Mouse (Mus musculus) limb, embryonic 14.5 days (tissue): ENCODE data around the gene Tex35. TPM values are rescaled to one million over a fixed set of nuclear protein-coding genes. Genes with fewer than 3 reads are reported as not detected.
A peak's percentile ranks its signal among the peaks of the same experiment; 100 is the strongest.

Experiments
- ATAC-seq: fragments of 200-750 bp; cut with Nextera tagmentation; 2 replicates; pipeline ENCODE4 v1.8.0; 2017; ENCODE audit warnings: low read depth, moderate number of reproducible peaks, moderate TSS enrichment; ENCODE audit not compliant: low FRiP score
- DNase-seq: peaks from one replicate; pipeline ENCODE4 v3.0.0-alpha.2; 2015; ENCODE audit warnings: low spot score
- H3K27ac ChIP-seq: fragments of 300-500 bp; sonication (generic); replicated peaks from 2 replicates; pipeline ENCODE4 v1.5.1; 2014; ENCODE audit warnings: low read depth, mild to moderate bottlenecking, low read length, moderate library complexity, mixed read lengths
- H3K27me3 ChIP-seq: fragments of 300-500 bp; sonication (generic); 2 replicates; pipeline ENCODE4 v1.6.1; 2014; ENCODE audit warnings: low read length, mixed read lengths; ENCODE audit not compliant: control insufficient read depth, insufficient read depth
- H3K36me3 ChIP-seq: fragments of 300-500 bp; sonication (generic); 2 replicates; pipeline ENCODE4 v1.6.1; 2014; ENCODE audit warnings: mild to moderate bottlenecking, low read length, moderate library complexity, mixed read lengths; ENCODE audit not compliant: control insufficient read depth, insufficient read depth
- H3K4me1 ChIP-seq: fragments of 300-500 bp; sonication (generic); 2 replicates; pipeline ENCODE4 v1.6.1; 2014; ENCODE audit warnings: antibody characterized with exemption, low read length, mixed read lengths; ENCODE audit not compliant: control insufficient read depth, insufficient read depth
- H3K4me2 ChIP-seq: fragments of 300-500 bp; sonication (generic); replicated peaks from 2 replicates; pipeline ENCODE4 v1.6.1; 2014; ENCODE audit warnings: low read depth, mild to moderate bottlenecking, low read length, moderate library complexity; ENCODE audit not compliant: severe bottlenecking
- H3K4me3 ChIP-seq: fragments of 300-500 bp; sonication (generic); replicated peaks from 2 replicates; pipeline ENCODE4 v1.5.1; 2014; ENCODE audit warnings: low read length
- H3K9ac ChIP-seq: fragments of 300-500 bp; sonication (generic); 2 replicates; pipeline ENCODE4 v1.6.1; 2014; ENCODE audit warnings: mild to moderate bottlenecking, low read depth, low read length, moderate library complexity; ENCODE audit not compliant: severe bottlenecking
- H3K9me3 ChIP-seq: fragments of 300-500 bp; sonication (generic); 2 replicates; pipeline ENCODE4 v1.6.1; 2016; ENCODE audit warnings: low read length; ENCODE audit not compliant: control insufficient read depth
- POLR2A ChIP-seq: fragments of 200-500 bp; IDR thresholded peaks from 2 replicates; pipeline ENCODE4 v1.8.0; 2012; ENCODE audit warnings: inconsistent platforms, mild to moderate bottlenecking, moderate library complexity, borderline replicate concordance; ENCODE audit not compliant: insufficient read depth, insufficient read length; ENCODE audit errors: extremely low read depth
- WGBS: fragments of 180-500 bp; shearing (Covaris S2); extraction: QIAGEN DNeasy Blood & Tissue Kit; methylation state at CpG from one replicate; pipeline ENCODE4 v1.1.7; 2014; 5-methylcytosine and 5-hydroxymethylcytosine counted together
- polyA plus RNA-seq, 2 experiments: library from polyadenylated mRNA; depleted of rRNA in 1 of 2; stranded (reverse) in 1 of 2; unstranded in 1 of 2; fragments of >200 nt; fragmentation: Nextera tagmentation in 1 of 2; extraction: Ambion mirVana in 1 of 2; gene quantifications; 2 replicates each; pipeline versions ENCODE4 v1.2.1 to v1.2.3; 2012 to 2014

Gene Tex35
- polyA plus RNA-seq, 2 experiments, result not detected

- Histone ChIP-seq H3K27ac (no peak overlapping the region), H3K4me1 (0 out of 2 replicates have a peak, but pooled peaks cover 3% of the 10 kb centered on the region), H3K4me3 (no peak overlapping the region), H3K36me3 (no peaks in the 10 kb centered on the region), H3K4me2 (0 out of 2 replicates have a peak overlapping the region, but pooled peaks have one; percentile 7), H3K27me3 (no peaks in the 10 kb centered on the region), H3K9me3 (no peaks in the 10 kb centered on the region), H3K9ac (no peak overlapping the region)
- TF ChIP-seq POLR2A, result no peak
- WGBS, result 60% methylated on average over 43 of the region's 43 CpGs
- ATAC-seq, result no peak
- DNase-seq, result peak; percentile 77
Observed at GRCm38 (mm10) chr1:157076781-157077705, 31.4 kb downstream of the Tex35 start.

GRCm38 (mm10) chr1:157076257-157076656 is 32.2 kb downstream of the Tex35 start:
- Histone ChIP-seq H3K9ac (no peak overlapping the region), H3K27ac (no peak overlapping the region), H3K36me3 (no peaks in the 10 kb centered on the region), H3K4me2 (no peak overlapping the region), H3K4me1 (no peaks in the 10 kb centered on the region), H3K27me3 (no peaks in the 10 kb centered on the region), H3K4me3 (no peak overlapping the region), H3K9me3 (no peaks in the 10 kb centered on the region)
- peak; percentile 58; the same call in 1 of the 2 replicates for ATAC-seq
- TF ChIP-seq POLR2A, result no peak
- 8% methylated on average over 14 of the region's 15 CpGs for WGBS
- DNase-seq, result peak; percentile 81

- no peaks in the 10 kb centered on the region for H3K9me3 ChIP-seq
- H3K4me1 ChIP-seq, result 0 out of 2 replicates have a peak, but pooled peaks cover 2% of the 10 kb centered on the region
- no peak for TF ChIP-seq POLR2A
Observed at GRCm38 (mm10) chr1:157074937-157075336, 33.5 kb downstream of the Tex35 start.

GRCm38 (mm10) chr1:157074371-157074770 is 34.1 kb downstream of the Tex35 start:
- H3K27me3 ChIP-seq, result no peaks in the 10 kb centered on the region
- H3K36me3 ChIP-seq, result no peaks in the 10 kb centered on the region
- H3K9me3 ChIP-seq, result no peaks in the 10 kb centered on the region
- ATAC-seq, result no peak
- H3K27ac ChIP-seq, result no peak overlapping the region
- H3K9ac ChIP-seq, result no peak overlapping the region
- 0 out of 2 replicates have a peak, but pooled peaks cover 3% of the 10 kb centered on the region for H3K4me1 ChIP-seq
- DNase-seq, result no peak
- WGBS, result 61% methylated on average over 6 of the region's 6 CpGs
- H3K4me2 ChIP-seq, result no peak overlapping the region
- no peak overlapping the region for H3K4me3 ChIP-seq
- no peak for TF ChIP-seq POLR2A

More at GRCm38 (mm10) chr1:157074937-157075336, 33.5 kb downstream of the Tex35 start:
- WGBS, result 67% methylated on average over 7 of the region's 7 CpGs
- H3K4me3 ChIP-seq, result no peak overlapping the region
- no peaks in the 10 kb centered on the region for H3K36me3 ChIP-seq
- ATAC-seq (no peak), DNase-seq (no peak)
- H3K27ac ChIP-seq, result no peak overlapping the region
- H3K4me2 ChIP-seq, result no peak overlapping the region
- H3K27me3 ChIP-seq, result no peaks in the 10 kb centered on the region
- no peak overlapping the region for H3K9ac ChIP-seq

GRCm38 (mm10) chr1:157073592-157073991 is 34.9 kb downstream of the Tex35 start:
- H3K27ac ChIP-seq, result no peak overlapping the region
- no peak for ATAC-seq
- WGBS, result 54% methylated on average over 4 of the region's 4 CpGs

More at GRCm38 (mm10) chr1:157073592-157073991, 34.9 kb downstream of the Tex35 start:
- Histone ChIP-seq H3K27me3 (no peaks in the 10 kb centered on the region), H3K9me3 (no peaks in the 10 kb centered on the region), H3K4me2 (no peak overlapping the region), H3K4me1 (0 out of 2 replicates have a peak, but pooled peaks cover 3% of the 10 kb centered on the region), H3K36me3 (no peaks in the 10 kb centered on the region), H3K4me3 (no peak overlapping the region), H3K9ac (no peak overlapping the region)
- no peak for DNase-seq
- TF ChIP-seq POLR2A, result no peak
